Mouse (Mus musculus): Measurements from ENCODE around the gene Gstt1. TPM values are rescaled to one million over a fixed set of nuclear protein-coding genes. Genes with fewer than 3 reads are reported as not detected.

Gstt1 gene
- polyA plus RNA-seq, 1 experiment from 2014 or later, result 21.3 TPM

DNA sequence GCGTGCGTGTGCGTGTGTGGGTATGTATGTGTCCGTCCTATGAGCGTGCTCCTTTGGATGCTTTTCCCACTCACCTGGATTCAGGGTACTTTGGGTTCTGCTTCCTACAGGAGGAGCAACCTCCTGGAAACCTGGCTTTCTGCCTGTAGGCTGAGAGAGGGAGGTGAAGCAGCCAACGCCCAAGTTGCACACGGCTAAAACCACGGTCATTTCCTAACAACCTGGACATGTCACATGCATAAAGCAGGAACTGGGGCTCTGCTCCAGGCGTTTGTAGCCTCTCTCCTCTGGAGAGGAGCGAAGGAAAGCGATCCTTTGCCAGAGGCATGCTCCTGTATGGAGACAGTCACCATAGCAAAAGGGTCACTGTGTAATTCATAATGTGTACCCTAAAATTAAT is 41.7 kb downstream of the Gstt1 start:
- H3K9ac ChIP-seq, result no peak overlapping the region
- no peak for ATAC-seq (ENCODE audit: insufficient read depth, low FRiP score, low read depth)
- WGBS, result 91% methylated on average over 11 of the region's 11 CpGs
- no peak overlapping the region for H3K4me2 ChIP-seq
- H3K9me3 ChIP-seq, result no peaks in the 10 kb centered on the region
- no peaks in the 10 kb centered on the region for H3K4me1 ChIP-seq
- H3K4me3 ChIP-seq (replicated peaks), result no peak overlapping the region
- H3K36me3 ChIP-seq, result peaks cover 24% of the 10 kb centered on the region
- no peak overlapping the region for H3K27ac ChIP-seq
- no peaks in the 10 kb centered on the region for H3K27me3 ChIP-seq (replicated peaks)

DNA sequence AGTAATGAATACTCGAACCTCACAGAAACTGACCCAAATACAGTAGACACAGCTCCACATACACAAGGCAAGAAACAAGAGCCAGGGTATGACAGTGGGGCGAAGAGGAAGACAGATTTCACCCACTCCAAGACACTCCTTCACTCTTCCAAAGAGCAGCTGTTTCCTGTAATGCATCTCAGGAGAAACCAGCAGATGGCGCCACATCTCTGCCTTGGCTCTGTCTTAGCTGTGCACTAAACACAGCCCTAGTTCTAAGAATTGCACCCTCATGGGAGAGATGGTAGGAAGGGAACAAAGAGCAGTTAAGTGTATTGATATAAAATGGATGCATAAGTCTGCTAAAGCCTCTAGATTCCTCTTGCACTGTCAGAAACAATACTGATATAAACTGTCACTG is 54.4 kb downstream of the Gstt1 start:
- Histone ChIP-seq H3K4me2 (no peak overlapping the region), H3K27me3 (replicated peaks) (no peaks in the 10 kb centered on the region), H3K27ac (no peak overlapping the region), H3K36me3 (peaks cover 50% of the 10 kb centered on the region), H3K9ac (no peak overlapping the region), H3K9me3 (no peaks in the 10 kb centered on the region), H3K4me1 (no peaks in the 10 kb centered on the region), H3K4me3 (replicated peaks) (no peak overlapping the region)
- ATAC-seq (ENCODE audit: insufficient read depth, low FRiP score, low read depth), result peak; percentile 80; the same call in 1 of the 2 replicates
- 42% methylated on average over 3 of the region's 3 CpGs for WGBS

DNA sequence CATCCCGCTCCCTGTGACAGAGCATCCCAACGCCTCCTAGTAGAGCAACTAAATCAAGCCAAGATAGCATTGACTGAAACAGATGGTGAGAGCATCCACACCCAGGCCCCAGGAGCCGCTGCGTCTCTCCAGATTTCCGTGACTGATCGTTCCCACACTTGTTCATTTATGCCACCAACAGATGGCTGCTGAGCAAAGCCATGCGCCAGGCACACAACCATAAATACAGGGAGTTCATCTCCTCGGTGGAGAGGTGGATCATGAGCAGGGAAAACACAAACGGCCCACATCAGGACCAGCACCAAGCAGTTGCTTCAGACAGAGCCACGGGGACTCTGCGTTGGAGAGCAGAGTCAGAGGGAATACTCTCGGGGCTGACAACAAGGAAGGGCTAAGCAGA is 55.0 kb downstream of the Gstt1 start:
- Histone ChIP-seq H3K4me2 (no peak overlapping the region), H3K4me3 (replicated peaks) (no peak overlapping the region), H3K9ac (no peak overlapping the region), H3K27ac (no peak overlapping the region), H3K4me1 (no peaks in the 10 kb centered on the region), H3K36me3 (peaks cover 51% of the 10 kb centered on the region), H3K27me3 (replicated peaks) (no peaks in the 10 kb centered on the region), H3K9me3 (no peaks in the 10 kb centered on the region)
- no peak for ATAC-seq (ENCODE audit: insufficient read depth, low FRiP score, low read depth)
- WGBS, result 93% methylated on average over 12 of the region's 12 CpGs

DNA sequence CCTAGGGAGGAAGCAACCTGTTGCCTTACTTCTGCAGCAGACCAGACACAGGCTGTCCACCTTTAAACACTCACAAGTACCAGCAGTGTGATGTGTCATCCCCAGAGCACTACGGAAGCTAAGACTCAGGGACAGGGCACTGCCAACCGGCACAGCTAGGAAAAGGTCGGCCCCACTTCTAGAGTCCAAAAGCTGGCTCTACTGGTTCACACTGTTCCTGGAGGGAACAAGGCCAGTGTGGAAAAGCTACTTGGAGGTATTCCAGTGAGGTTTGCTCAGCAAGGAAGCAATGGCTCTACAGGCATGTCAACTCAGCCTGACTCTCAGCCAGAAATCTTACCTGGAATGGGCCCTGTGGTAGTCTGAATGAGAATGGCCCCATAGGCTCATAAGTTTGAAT is 57.5 kb downstream of the Gstt1 start:
- Histone ChIP-seq H3K27me3 (replicated peaks) (no peaks in the 10 kb centered on the region), H3K4me2 (no peak overlapping the region), H3K4me1 (no peaks in the 10 kb centered on the region), H3K9ac (no peak overlapping the region), H3K36me3 (peaks cover 50% of the 10 kb centered on the region), H3K4me3 (replicated peaks) (no peak overlapping the region), H3K27ac (no peak overlapping the region), H3K9me3 (no peaks in the 10 kb centered on the region)
- ATAC-seq (ENCODE audit: insufficient read depth, low FRiP score, low read depth), result no peak
- 94% methylated on average over 3 of the region's 3 CpGs for WGBS

Other genes with a start within 250 kb of the Gstt1 start
- 1.6 and 2.6 TPM in 2 replicates for gene Lrrc75b, start 238.3 kb downstream of the Gstt1 start, polyA plus RNA-seq (2015; fragmentation: Nextera tagmentation; extraction: Ambion mirVana)
- 26.5 and 36.2 TPM in 2 replicates for gene Ggt1, start 237.0 kb downstream of the Gstt1 start, polyA plus RNA-seq (2015; fragmentation: Nextera tagmentation; extraction: Ambion mirVana)
- 7.0 and 7.2 TPM in 2 replicates for gene Ggt5, start 209.2 kb downstream of the Gstt1 start, polyA plus RNA-seq (2015; fragmentation: Nextera tagmentation; extraction: Ambion mirVana)
- 11.7 and 11.8 TPM in 2 replicates for gene Susd2, start 154.6 kb downstream of the Gstt1 start, polyA plus RNA-seq (2015; fragmentation: Nextera tagmentation; extraction: Ambion mirVana)
- 33.6 and 35.8 TPM in 2 replicates for gene Cabin1, start 34.2 kb downstream of the Gstt1 start, polyA plus RNA-seq (2015; fragmentation: Nextera tagmentation; extraction: Ambion mirVana)
- gene Ddt, start 25.2 kb downstream of the Gstt1 start, polyA plus RNA-seq (2015; fragmentation: Nextera tagmentation; extraction: Ambion mirVana), result 70.1 and 84.3 TPM in 2 replicates
- 0.37 TPM in 1 of 2 replicates, not detected in the other for gene Gm20441, start 17.6 kb downstream of the Gstt1 start, polyA plus RNA-seq (2015; fragmentation: Nextera tagmentation; extraction: Ambion mirVana)
- 42.1 and 43.5 TPM in 2 replicates for gene Gstt3, start 17.2 kb downstream of the Gstt1 start, polyA plus RNA-seq (2015; fragmentation: Nextera tagmentation; extraction: Ambion mirVana)
- not detected in 2 replicates for gene Gstt4, start 24.0 kb upstream of the Gstt1 start, polyA plus RNA-seq (2015; fragmentation: Nextera tagmentation; extraction: Ambion mirVana)
- 54.8 and 58.7 TPM in 2 replicates for gene Gstt2, start 38.8 kb upstream of the Gstt1 start, polyA plus RNA-seq (2015; fragmentation: Nextera tagmentation; extraction: Ambion mirVana)
- 1,866 and 1,981 TPM in 2 replicates for gene Mif, start 61.7 kb upstream of the Gstt1 start, polyA plus RNA-seq (2015; fragmentation: Nextera tagmentation; extraction: Ambion mirVana)
- gene Derl3, start 94.8 kb upstream of the Gstt1 start, polyA plus RNA-seq (2015; fragmentation: Nextera tagmentation; extraction: Ambion mirVana), result 6.6 and 8.8 TPM in 2 replicates
- gene Smarcb1, start 123.0 kb upstream of the Gstt1 start, polyA plus RNA-seq (2015; fragmentation: Nextera tagmentation; extraction: Ambion mirVana), result 172 and 173 TPM in 2 replicates
- gene Chchd10, start 134.5 kb upstream of the Gstt1 start, polyA plus RNA-seq (2015; fragmentation: Nextera tagmentation; extraction: Ambion mirVana), result 90.5 and 101 TPM in 2 replicates
- gene Mmp11, start 137.9 kb upstream of the Gstt1 start, polyA plus RNA-seq (2015; fragmentation: Nextera tagmentation; extraction: Ambion mirVana), result 33.4 and 42.0 TPM in 2 replicates
- gene Gm867, start 142.1 kb upstream of the Gstt1 start, polyA plus RNA-seq (2015; fragmentation: Nextera tagmentation; extraction: Ambion mirVana), result 1.4 and 3.6 TPM in 2 replicates
- 0.90 and 1.8 TPM in 2 replicates for gene Vpreb3, start 144.5 kb upstream of the Gstt1 start, polyA plus RNA-seq (2015; fragmentation: Nextera tagmentation; extraction: Ambion mirVana)
- gene Gm5134, start 155.9 kb upstream of the Gstt1 start, polyA plus RNA-seq (2015; fragmentation: Nextera tagmentation; extraction: Ambion mirVana), result not detected in 2 replicates
- gene Zfp280b, start 234.1 kb upstream of the Gstt1 start, polyA plus RNA-seq (2015; fragmentation: Nextera tagmentation; extraction: Ambion mirVana), result 17.5 and 18.3 TPM in 2 replicates

All from stomach, embryonic 15.5 days (tissue).